Mouse (Mus musculus) kidney, adult 2 months (tissue): ENCODE measurements around the gene Dagla.

Experiments
- CTCF ChIP-seq: fragments of 200-500 bp; conservative IDR thresholded peaks from 2 replicates; pipeline ENCODE4 v1.5.1; 2011; ENCODE audit warnings: low read depth, mild to moderate bottlenecking, control low read depth, low read length, moderate library complexity, mixed read lengths; ENCODE audit not compliant: insufficient read depth, insufficient read length
- POLR2A ChIP-seq: fragments of 200-500 bp; IDR thresholded peaks from one replicate; pipeline ENCODE4 v1.6.1; 2011; ENCODE audit warnings: low read depth, low read length, control low read depth

- TF ChIP-seq POLR2A (no peak), CTCF (no peak)
Observed at GRCm38 (mm10) chr19:10247165-10247564, 57.5 kb downstream of the Dagla start.
